Mouse (Mus musculus) myocyte (in vitro differentiated cells): ENCODE data around the gene Ptcra.

Experiments
- E2F4 ChIP-seq: IDR thresholded peaks from one replicate; pipeline ENCODE4 v1.6.1; 2011; ENCODE audit warnings: mild to moderate bottlenecking, control low read depth, moderate library complexity; ENCODE audit not compliant: insufficient read depth
- MAX ChIP-seq: IDR thresholded peaks from one replicate; pipeline ENCODE4 v1.6.1; 2011; ENCODE audit warnings: low read depth, mild to moderate bottlenecking, control low read depth
- MYOD1 ChIP-seq, 3 experiments: IDR thresholded peaks; one replicate each; pipeline ENCODE4 v1.6.1; 2011; ENCODE audit warnings: control low read depth in 2 of 3, low read depth in 2 of 3, mild to moderate bottlenecking in 2 of 3, moderate library complexity in 1 of 3; ENCODE audit not compliant: insufficient read length in 2 of 3, control insufficient read depth in 1 of 3
- MYOG ChIP-seq, 3 experiments: IDR thresholded peaks; one replicate each; pipeline ENCODE4 v1.6.1; 2011; ENCODE audit warnings: control low read depth in 2 of 3, low read depth in 2 of 3, mild to moderate bottlenecking in 2 of 3; ENCODE audit not compliant: insufficient read length in 2 of 3, control insufficient read depth in 1 of 3, insufficient read depth in 1 of 3
- POLR2A ChIP-seq: IDR thresholded peaks from one replicate; pipeline ENCODE4 v1.6.1; 2011; ENCODE audit warnings: low read depth, mild to moderate bottlenecking, control low read depth, moderate library complexity; ENCODE audit not compliant: insufficient read length
- POLR2AphosphoS2 ChIP-seq: IDR thresholded peaks from one replicate; pipeline ENCODE4 v1.6.1; 2011; ENCODE audit warnings: low read depth, control low read depth; ENCODE audit not compliant: insufficient read length
- REST ChIP-seq: IDR thresholded peaks from one replicate; pipeline ENCODE4 v1.6.1; 2011; ENCODE audit warnings: mild to moderate bottlenecking, control low read depth, moderate library complexity; ENCODE audit not compliant: insufficient read depth, insufficient read length
- SRF ChIP-seq: IDR thresholded peaks from one replicate; pipeline ENCODE4 v1.6.1; 2011; ENCODE audit warnings: low read depth; ENCODE audit not compliant: control insufficient read depth, insufficient read length

GRCm38 (mm10) chr17:46772038-46772403, 8.5 kb upstream of the Ptcra start:
- TF ChIP-seq POLR2AphosphoS2 (no peak), POLR2A (no peak), MYOG (IDR thresholded peaks at IDR 0.05; ENCODE audit: control insufficient read depth in 1 of 3, insufficient read depth in 1 of 3, insufficient read length in 2 of 3, low read depth in 2 of 3) (no peak), MAX (no peak), SRF (no peak), REST (no peak), MYOD1 (IDR thresholded peaks at IDR 0.05; ENCODE audit: control insufficient read depth in 1 of 3, insufficient read length in 2 of 3, low read depth in 2 of 3) (no peak), E2F4 (no peak)
